Mouse (Mus musculus) urinary bladder, postnatal 36 days (tissue): ENCODE measurements around the gene Ugt1a8.
A peak's percentile ranks its signal among the peaks of the same experiment; 100 is the strongest.
"Not testable (repeated sequence)": the region's sequence is repeated elsewhere in the genome, so short reads cannot be mapped to it uniquely, and the experiment has no call there.

Source experiments
- DNase-seq, 2 experiments: peaks; one replicate each; pipeline ENCODE4 v3.0.0; 2022; ENCODE audit warnings: low spot score in 2 of 2, mixed read lengths in 1 of 2

Ugt1a8 gene

DNA sequence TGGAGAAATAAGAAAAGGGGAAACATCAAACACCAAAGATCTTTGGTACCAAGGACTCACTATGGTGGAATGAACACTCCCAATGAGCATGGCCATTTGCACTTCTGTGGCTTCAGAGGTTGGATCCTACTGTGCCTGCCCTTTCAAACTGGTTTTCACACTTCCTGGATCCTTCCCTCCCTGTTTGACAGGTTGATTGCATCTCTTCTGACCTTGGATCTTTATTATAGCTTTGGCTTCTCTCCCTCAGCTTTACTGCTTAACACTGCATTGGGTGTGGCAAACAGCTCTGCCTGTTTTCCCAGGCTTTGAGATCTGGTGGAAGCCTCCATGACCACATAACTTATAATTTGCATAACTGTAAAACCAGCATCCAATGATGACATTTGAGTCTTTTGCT, 132.7 kb downstream of the Ugt1a8 start:
- no peak for DNase-seq

- DNase-seq = no peak
Measured at GRCm38 (mm10) chr1:88222216-88222615, 134.6 kb downstream of the Ugt1a8 start.

GRCm38 (mm10) chr1:88223011-88223515, 135.4 kb downstream of the Ugt1a8 start:
- DNase-seq = not testable (repeated sequence)

GRCm38 (mm10) chr1:88223591-88223990, 136.0 kb downstream of the Ugt1a8 start:
- no peak for DNase-seq

- peak in 1 of 2 experiments; percentile 86 for DNase-seq
Measured at GRCm38 (mm10) chr1:88224029-88224776, 136.6 kb downstream of the Ugt1a8 start.

- DNase-seq = not testable (repeated sequence)
Measured at GRCm38 (mm10) chr1:88225301-88225700, 137.7 kb downstream of the Ugt1a8 start.

GRCm38 (mm10) chr1:88225741-88226140, 138.1 kb downstream of the Ugt1a8 start:
- no peak for DNase-seq

GRCm38 (mm10) chr1:88226670-88227379, 139.2 kb downstream of the Ugt1a8 start, which contains the start of gene Mroh2a:
Gene Mroh2a, plus strand, starts transcription at chr1:88226986.
- no peak for DNase-seq

DNA sequence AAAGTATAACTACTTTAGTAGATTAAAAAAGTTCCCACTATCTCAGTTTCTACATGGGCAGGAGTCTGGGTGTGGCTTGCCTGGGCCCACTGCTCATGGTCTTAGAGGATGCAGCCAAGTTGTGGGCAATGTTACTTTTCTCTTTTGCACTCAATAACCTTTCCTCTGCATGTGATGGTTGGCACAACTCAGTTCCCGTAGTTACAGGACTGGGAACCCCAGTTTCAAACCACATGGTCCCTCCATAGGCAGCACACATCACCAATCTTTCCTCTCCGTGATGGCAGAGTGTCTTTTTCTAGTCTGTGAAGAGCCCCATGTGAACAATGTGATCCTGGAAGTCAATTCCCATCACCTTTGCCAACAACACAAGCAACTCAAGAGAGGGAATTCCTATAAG, 139.9 kb downstream of the Ugt1a8 start:
- no peak for DNase-seq

DNA sequence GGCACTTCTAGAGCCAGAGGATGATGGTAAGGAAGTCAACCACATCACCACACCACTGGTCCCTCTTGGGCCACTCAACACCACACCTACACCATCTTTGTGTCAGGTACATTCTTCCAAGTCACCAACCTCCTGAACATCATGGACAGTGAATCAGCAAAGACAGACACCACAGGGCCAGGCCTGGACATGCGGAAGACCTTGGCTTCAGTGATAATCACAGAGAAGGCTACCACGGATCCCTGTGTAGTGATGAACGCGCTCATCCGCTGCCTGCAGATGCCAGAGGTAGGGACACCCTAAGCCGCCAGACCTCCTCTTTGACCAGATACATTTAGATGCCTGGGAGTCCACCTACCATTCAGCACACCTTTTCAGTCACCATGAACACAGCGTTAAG, 140.5 kb downstream of the Ugt1a8 start:
- DNase-seq = no peak

DNA sequence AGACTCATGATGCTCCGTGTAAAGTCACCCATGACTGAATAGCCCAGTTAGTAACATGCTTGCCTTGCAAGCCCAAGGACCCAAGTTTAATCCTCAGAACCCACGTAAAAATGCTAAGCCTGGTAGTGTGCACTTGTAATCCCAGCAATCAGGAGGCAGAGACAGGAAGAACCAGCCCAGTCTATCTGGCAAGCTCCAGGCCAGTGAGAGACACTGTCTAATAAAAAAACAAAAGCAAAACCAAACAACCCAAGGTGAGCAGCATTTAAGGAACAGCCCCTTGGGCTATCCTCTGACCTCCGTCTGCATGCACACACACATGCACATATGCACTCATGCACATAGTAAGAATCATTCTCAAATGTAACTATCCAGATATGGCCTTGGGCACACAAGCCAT, 142.0 kb downstream of the Ugt1a8 start:
- DNase-seq = no peak

GRCm38 (mm10) chr1:88229986-88230385, 142.4 kb downstream of the Ugt1a8 start:
- DNase-seq = no peak

- no peak for DNase-seq
Measured at GRCm38 (mm10) chr1:88230421-88230820, 142.8 kb downstream of the Ugt1a8 start.

DNA sequence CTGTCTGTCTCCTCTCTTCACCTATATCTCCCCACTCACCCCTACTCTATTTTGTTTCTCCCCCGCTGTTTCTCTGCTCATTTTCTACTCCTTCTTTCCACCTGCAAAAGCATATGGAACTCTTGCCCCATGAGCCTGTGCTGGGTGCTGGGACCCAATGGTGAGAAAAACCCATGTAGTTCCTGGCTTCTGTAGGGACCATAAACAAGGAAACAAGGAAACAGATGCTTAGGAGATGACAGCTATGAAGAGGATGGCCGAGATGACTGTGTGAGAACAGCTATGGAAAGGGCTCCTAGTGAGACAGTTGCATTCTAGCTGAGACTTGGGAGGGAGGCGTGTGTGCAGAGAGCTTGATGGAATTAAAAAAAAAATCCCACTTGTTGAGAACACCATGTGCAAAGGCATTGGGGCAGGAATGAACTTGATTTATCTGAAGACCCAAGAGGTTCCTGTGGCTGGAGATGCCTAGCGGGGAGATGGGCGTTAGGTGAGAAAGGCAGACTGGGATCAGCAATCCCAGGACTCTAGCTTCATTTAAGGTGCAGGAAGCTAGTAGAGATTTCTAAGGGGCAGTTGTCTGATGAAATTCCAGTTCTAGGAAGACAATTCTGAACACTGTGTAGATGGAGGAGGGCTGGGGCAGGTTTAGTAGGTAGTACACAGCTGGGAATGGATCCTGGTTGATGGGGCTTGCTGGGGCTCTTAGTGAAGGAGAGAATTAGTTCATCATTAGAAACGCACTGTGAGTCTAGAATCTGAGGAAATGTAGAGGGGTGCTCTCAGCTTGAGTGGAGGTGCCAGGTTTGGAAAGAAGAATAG, 143.6 kb downstream of the Ugt1a8 start:
- DNase-seq = no peak

DNA sequence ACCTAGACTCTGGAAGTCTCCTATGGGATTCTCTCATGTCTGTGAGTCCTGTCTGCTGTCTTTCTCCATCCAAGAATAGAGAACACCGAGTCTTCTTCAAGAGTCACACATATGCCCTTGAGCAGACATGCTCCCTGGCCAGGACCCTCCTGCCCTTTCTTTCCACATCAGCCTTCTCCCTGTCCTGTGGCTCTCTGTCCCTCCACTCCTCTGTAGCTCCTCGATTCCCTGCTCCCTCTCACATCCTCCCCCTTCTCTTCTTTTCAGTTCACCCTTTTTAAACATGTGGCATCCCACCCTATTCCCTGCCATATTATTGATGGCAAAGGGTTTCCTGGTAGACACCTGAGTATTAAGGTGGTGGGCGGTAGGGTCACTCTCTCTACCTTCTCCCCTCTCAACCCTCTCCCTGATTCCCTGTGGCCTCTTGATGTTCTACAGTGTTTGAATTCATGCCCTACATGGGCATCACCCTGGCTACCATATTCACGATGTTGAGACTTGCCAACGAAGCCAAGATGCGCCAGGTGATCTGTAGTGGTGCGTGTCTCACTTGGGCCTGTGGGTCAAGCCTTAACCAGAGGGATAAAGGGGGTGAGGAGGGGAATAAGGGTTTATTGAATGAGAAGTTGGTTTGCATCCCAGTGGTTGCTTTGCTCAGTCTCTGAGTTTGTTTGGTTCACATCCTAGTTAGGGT, 144.3 kb downstream of the Ugt1a8 start:
- DNase-seq = no peak

DNA sequence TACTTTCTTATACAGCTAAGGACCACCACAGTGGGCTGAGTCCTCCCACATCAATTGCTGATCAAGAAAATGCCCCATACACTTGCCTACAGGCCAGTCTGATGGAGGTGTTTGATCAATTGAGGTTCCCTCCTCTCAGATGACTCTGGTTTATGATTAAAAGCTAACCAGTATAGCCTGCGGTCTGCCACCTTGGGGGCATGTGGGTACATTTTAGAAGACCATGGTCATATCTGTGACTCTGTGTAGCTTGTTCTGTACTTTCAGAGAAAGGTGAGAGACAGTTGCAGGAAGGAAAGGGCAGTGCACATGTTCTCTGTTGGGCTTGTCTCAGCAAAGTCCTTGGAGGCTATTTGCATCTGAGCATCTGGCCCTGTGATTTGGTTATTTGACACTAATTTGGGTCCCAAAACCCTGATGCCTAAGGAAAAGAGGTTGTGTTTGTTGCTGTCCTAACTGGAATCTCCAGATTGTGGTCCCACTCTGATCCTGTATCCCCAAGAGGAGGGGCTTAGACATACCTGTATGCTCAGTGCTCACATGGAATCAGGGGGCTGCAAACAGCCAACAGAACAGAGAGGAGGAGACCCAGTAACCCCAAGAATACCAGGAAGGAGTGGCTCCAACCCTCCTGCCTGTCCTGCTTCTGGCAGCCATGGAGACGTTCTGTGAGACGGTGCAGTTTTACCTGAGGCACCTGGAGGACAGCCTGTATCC, 145.2 kb downstream of the Ugt1a8 start:
- DNase-seq = no peak

- DNase-seq = peak in 1 of 2 experiments; percentile 8
Measured at GRCm38 (mm10) chr1:88233421-88234247, 146.0 kb downstream of the Ugt1a8 start.

- no peak for DNase-seq
Measured at GRCm38 (mm10) chr1:88234248-88234610, 146.6 kb downstream of the Ugt1a8 start.

GRCm38 (mm10) chr1:88234646-88235045, 147.0 kb downstream of the Ugt1a8 start:
- no peak for DNase-seq
